Mouse (Mus musculus) stomach, embryonic 15.5 days (tissue): ENCODE results near the gene Mdfic. TPM values are rescaled to one million over a fixed set of nuclear protein-coding genes. Genes with fewer than 3 reads are reported as not detected.

ENCODE experiments used
- ATAC-seq: fragments of 200-750 bp; cut with Nextera tagmentation; 2 replicates; pipeline ENCODE4 v1.8.0; 2017; ENCODE audit warnings: low read depth, moderate number of reproducible peaks, moderate TSS enrichment; ENCODE audit not compliant: insufficient read depth, low FRiP score
- H3K27ac ChIP-seq: fragments of 300-500 bp; sonication (generic); 2 replicates; pipeline ENCODE4 v1.5.1; 2015; ENCODE audit warnings: mild to moderate bottlenecking, inconsistent platforms
- H3K27me3 ChIP-seq: fragments of 300-500 bp; sonication (generic); replicated peaks from 2 replicates; pipeline ENCODE4 v1.6.1; 2015; ENCODE audit warnings: inconsistent platforms
- H3K36me3 ChIP-seq: fragments of 300-500 bp; sonication (generic); 2 replicates; pipeline ENCODE4 v1.6.1; 2015; ENCODE audit warnings: inconsistent platforms
- H3K4me1 ChIP-seq: fragments of 300-500 bp; sonication (generic); 2 replicates; pipeline ENCODE4 v1.6.1; 2015; ENCODE audit warnings: inconsistent platforms
- H3K4me2 ChIP-seq: fragments of 300-500 bp; sonication (generic); 2 replicates; pipeline ENCODE4 v1.6.1; 2015; ENCODE audit warnings: mild to moderate bottlenecking, inconsistent platforms
- H3K4me3 ChIP-seq: fragments of 300-500 bp; sonication (generic); replicated peaks from 2 replicates; pipeline ENCODE4 v1.5.1; 2015; ENCODE audit warnings: inconsistent platforms
- H3K9ac ChIP-seq: fragments of 300-500 bp; sonication (generic); 2 replicates; pipeline ENCODE4 v1.6.1; 2015; ENCODE audit warnings: inconsistent platforms
- H3K9me3 ChIP-seq: fragments of 300-500 bp; sonication (generic); 2 replicates; pipeline ENCODE4 v1.6.1; 2016; ENCODE audit warnings: inconsistent platforms
- WGBS: fragments of 180-500 bp; shearing (Covaris S2); methylation state at CpG from one replicate; pipeline ENCODE4 v1.1.7; 2015; 5-methylcytosine and 5-hydroxymethylcytosine counted together
- polyA plus RNA-seq: library from polyadenylated mRNA; unstranded; fragments of >200 nt; fragmentation: Nextera tagmentation; extraction: Ambion mirVana; gene quantifications from 2 replicates; pipeline ENCODE4 v1.2.1, GENCODE M21; 2015

The Mdfic gene
- polyA plus RNA-seq, 1 experiment from 2014 or later, result 9.1 TPM

GRCm38 (mm10) chr6:15807382-15807781 lies 86.9 kb downstream of the Mdfic start:
- H3K9me3 ChIP-seq, result no peaks in the 10 kb centered on the region
- ATAC-seq, result no peak
- 93% methylated on average over 5 of the region's 5 CpGs for WGBS
- H3K27me3 ChIP-seq, result no peaks in the 10 kb centered on the region
- H3K9ac ChIP-seq, result no peak overlapping the region
- H3K4me3 ChIP-seq, result no peak overlapping the region
- no peak overlapping the region for H3K4me2 ChIP-seq
- H3K27ac ChIP-seq, result no peak overlapping the region
- no peaks in the 10 kb centered on the region for H3K4me1 ChIP-seq
- H3K36me3 ChIP-seq, result no peaks in the 10 kb centered on the region

GRCm38 (mm10) chr6:15825236-15825635 lies 104.8 kb downstream of the Mdfic start:
- Histone ChIP-seq H3K9ac (no peak overlapping the region), H3K4me2 (no peak overlapping the region), H3K9me3 (no peaks in the 10 kb centered on the region), H3K4me3 (no peak overlapping the region), H3K36me3 (no peaks in the 10 kb centered on the region), H3K4me1 (no peaks in the 10 kb centered on the region), H3K27me3 (no peaks in the 10 kb centered on the region), H3K27ac (no peak overlapping the region)
- 75% methylated on average over 3 of the region's 3 CpGs for WGBS
- no peak for ATAC-seq

GRCm38 (mm10) chr6:15829812-15830211 lies 109.4 kb downstream of the Mdfic start:
- 32% methylated on average over 2 of the region's 2 CpGs for WGBS
- no peaks in the 10 kb centered on the region for H3K36me3 ChIP-seq
- H3K27ac ChIP-seq, result no peak overlapping the region
- H3K9me3 ChIP-seq, result no peaks in the 10 kb centered on the region
- no peak for ATAC-seq
- no peak overlapping the region for H3K4me2 ChIP-seq
- no peak overlapping the region for H3K4me3 ChIP-seq
- H3K4me1 ChIP-seq, result no peaks in the 10 kb centered on the region
- no peaks in the 10 kb centered on the region for H3K27me3 ChIP-seq
- no peak overlapping the region for H3K9ac ChIP-seq

GRCm38 (mm10) chr6:15830651-15831050 lies 110.2 kb downstream of the Mdfic start:
- Histone ChIP-seq H3K4me2 (no peak overlapping the region), H3K27me3 (no peaks in the 10 kb centered on the region), H3K9me3 (no peaks in the 10 kb centered on the region), H3K4me1 (no peaks in the 10 kb centered on the region), H3K27ac (no peak overlapping the region), H3K36me3 (no peaks in the 10 kb centered on the region), H3K9ac (no peak overlapping the region), H3K4me3 (no peak overlapping the region)
- WGBS, result 86% methylated on average over 1 of the region's 1 CpGs
- no peak for ATAC-seq

GRCm38 (mm10) chr6:15837695-15838094 lies 117.2 kb downstream of the Mdfic start:
- Histone ChIP-seq H3K9me3 (no peaks in the 10 kb centered on the region), H3K4me1 (no peaks in the 10 kb centered on the region), H3K36me3 (no peaks in the 10 kb centered on the region), H3K4me3 (no peak overlapping the region), H3K9ac (no peak overlapping the region), H3K4me2 (no peak overlapping the region), H3K27ac (no peak overlapping the region), H3K27me3 (no peaks in the 10 kb centered on the region)
- ATAC-seq, result no peak
- 83% methylated on average over 3 of the region's 3 CpGs for WGBS

GRCm38 (mm10) chr6:15839831-15840230 lies 119.4 kb downstream of the Mdfic start:
- no peak for ATAC-seq
- H3K27ac ChIP-seq, result no peak overlapping the region
- WGBS, result 60% methylated on average over 3 of the region's 3 CpGs

GRCm38 (mm10) chr6:15840429-15840828 lies 120.0 kb downstream of the Mdfic start:
- Histone ChIP-seq H3K9me3 (no peaks in the 10 kb centered on the region), H3K4me3 (no peak overlapping the region), H3K9ac (no peak overlapping the region), H3K36me3 (no peaks in the 10 kb centered on the region), H3K4me1 (no peaks in the 10 kb centered on the region), H3K27ac (no peak overlapping the region), H3K4me2 (no peak overlapping the region), H3K27me3 (no peaks in the 10 kb centered on the region)
- ATAC-seq, result no peak
- 94% methylated on average over 2 of the region's 2 CpGs for WGBS

More at GRCm38 (mm10) chr6:15839831-15840230, 119.4 kb downstream of the Mdfic start:
- H3K4me2 ChIP-seq, result no peak overlapping the region
- no peaks in the 10 kb centered on the region for H3K4me1 ChIP-seq
- no peaks in the 10 kb centered on the region for H3K9me3 ChIP-seq
- H3K9ac ChIP-seq, result no peak overlapping the region
- no peaks in the 10 kb centered on the region for H3K27me3 ChIP-seq
- H3K4me3 ChIP-seq, result no peak overlapping the region
- H3K36me3 ChIP-seq, result no peaks in the 10 kb centered on the region

GRCm38 (mm10) chr6:15841476-15842209 lies 121.2 kb downstream of the Mdfic start:
- no peak overlapping the region for H3K27ac ChIP-seq
- no peak overlapping the region for H3K4me2 ChIP-seq
- no peaks in the 10 kb centered on the region for H3K9me3 ChIP-seq
- H3K9ac ChIP-seq, result no peak overlapping the region
- 69% methylated on average over 5 of the region's 5 CpGs for WGBS
- no peak for ATAC-seq
- no peaks in the 10 kb centered on the region for H3K36me3 ChIP-seq
- H3K4me3 ChIP-seq, result no peak overlapping the region
- no peaks in the 10 kb centered on the region for H3K4me1 ChIP-seq
- H3K27me3 ChIP-seq, result no peaks in the 10 kb centered on the region

- no peaks in the 10 kb centered on the region for H3K36me3 ChIP-seq
- no peak overlapping the region for H3K9ac ChIP-seq
- no peaks in the 10 kb centered on the region for H3K27me3 ChIP-seq
- ATAC-seq, result no peak
- no peaks in the 10 kb centered on the region for H3K9me3 ChIP-seq
- no peak overlapping the region for H3K4me3 ChIP-seq
- WGBS, result 88% methylated on average over 3 of the region's 3 CpGs
- H3K27ac ChIP-seq, result no peak overlapping the region
- no peaks in the 10 kb centered on the region for H3K4me1 ChIP-seq
- no peak overlapping the region for H3K4me2 ChIP-seq
Measured at GRCm38 (mm10) chr6:15843295-15843694, 122.8 kb downstream of the Mdfic start.

- Histone ChIP-seq H3K4me1 (no peaks in the 10 kb centered on the region), H3K36me3 (no peaks in the 10 kb centered on the region), H3K27ac (no peak overlapping the region), H3K27me3 (no peaks in the 10 kb centered on the region), H3K9me3 (no peaks in the 10 kb centered on the region), H3K9ac (no peak overlapping the region), H3K4me2 (no peak overlapping the region), H3K4me3 (no peak overlapping the region)
- ATAC-seq, result no peak
- WGBS, result 78% methylated on average over 2 of the region's 2 CpGs
Measured at GRCm38 (mm10) chr6:15845711-15846342, 125.4 kb downstream of the Mdfic start.
